Mouse (Mus musculus) heart, embryonic 14.5 days (tissue): ENCODE measurements around the gene Gjc3. TPM values are rescaled to one million over a fixed set of nuclear protein-coding genes. Genes with fewer than 3 reads are reported as not detected.

Source experiments
- ATAC-seq: fragments of 200-750 bp; cut with Nextera tagmentation; 2 replicates; pipeline ENCODE4 v1.8.0; 2017; ENCODE audit warnings: low read depth, moderate TSS enrichment; ENCODE audit not compliant: insufficient number of reproducible peaks, insufficient read depth, low FRiP score
- H3K27ac ChIP-seq, 2 experiments: fragments of 200-500 bp in 1 of 2; fragments of 300-500 bp in 1 of 2; sonication (generic) in 1 of 2; replicated peaks in 1 of 2; 2 replicates each; pipeline ENCODE4 v1.5.1; 2012 to 2014; ENCODE audit warnings: low read depth in 2 of 2, low read length in 2 of 2, control low read depth in 1 of 2, mild to moderate bottlenecking in 1 of 2, mixed read lengths in 1 of 2; ENCODE audit not compliant: control insufficient read depth in 1 of 2, insufficient read depth in 1 of 2
- H3K27me3 ChIP-seq: fragments of 300-500 bp; sonication (generic); 2 replicates; pipeline ENCODE4 v1.6.1; 2014; ENCODE audit warnings: mild to moderate bottlenecking, low read length, control low read depth; ENCODE audit not compliant: control insufficient read depth, insufficient read depth
- H3K36me3 ChIP-seq: fragments of 300-500 bp; sonication (generic); 2 replicates; pipeline ENCODE4 v1.6.1; 2014; ENCODE audit warnings: mild to moderate bottlenecking, control low read depth, low read length, mixed read lengths; ENCODE audit not compliant: control insufficient read depth, insufficient read depth
- H3K4me1 ChIP-seq, 2 experiments: fragments of 200-500 bp in 1 of 2; fragments of 300-500 bp in 1 of 2; sonication (generic) in 1 of 2; 2 replicates each; pipeline ENCODE4 v1.6.1; 2012 to 2014; ENCODE audit warnings: low read length in 2 of 2, control low read depth in 1 of 2, mixed read lengths in 1 of 2; ENCODE audit not compliant: control insufficient read depth in 2 of 2, insufficient read depth in 2 of 2
- H3K4me2 ChIP-seq: fragments of 300-500 bp; sonication (generic); 2 replicates; pipeline ENCODE4 v1.6.1; 2014; ENCODE audit warnings: mild to moderate bottlenecking, low read length
- H3K4me3 ChIP-seq, 2 experiments: fragments of 200-500 bp in 1 of 2; fragments of 300-500 bp in 1 of 2; sonication (generic) in 1 of 2; 2 replicates each; pipeline ENCODE4 v1.5.1; 2012 to 2014; ENCODE audit warnings: low read length in 2 of 2, mild to moderate bottlenecking in 2 of 2, control low read depth in 1 of 2, low read depth in 1 of 2, moderate library complexity in 1 of 2; ENCODE audit not compliant: control insufficient read depth in 1 of 2, insufficient read depth in 1 of 2
- H3K9ac ChIP-seq: fragments of 300-500 bp; sonication (generic); 2 replicates; pipeline ENCODE4 v1.6.1; 2014; ENCODE audit warnings: mild to moderate bottlenecking, low read length
- H3K9me3 ChIP-seq: fragments of 300-500 bp; sonication (generic); 2 replicates; pipeline ENCODE4 v1.6.1; 2016; ENCODE audit warnings: low read length, control low read depth; ENCODE audit not compliant: control insufficient read depth
- WGBS: fragments of 180-500 bp; shearing (Covaris S2); extraction: QIAGEN DNeasy Blood & Tissue Kit; methylation state at CpG from one replicate; pipeline ENCODE4 v1.1.7; 2014; 5-methylcytosine and 5-hydroxymethylcytosine counted together
- polyA plus RNA-seq: library from polyadenylated mRNA; unstranded; fragments of >200 nt; fragmentation: Nextera tagmentation; extraction: Ambion mirVana; gene quantifications from 2 replicates; pipeline ENCODE4 v1.2.1, GENCODE M21; 2014

Gjc3 gene
- polyA plus RNA-seq, 1 experiment from 2014 or later, result 0.11 TPM

DNA sequence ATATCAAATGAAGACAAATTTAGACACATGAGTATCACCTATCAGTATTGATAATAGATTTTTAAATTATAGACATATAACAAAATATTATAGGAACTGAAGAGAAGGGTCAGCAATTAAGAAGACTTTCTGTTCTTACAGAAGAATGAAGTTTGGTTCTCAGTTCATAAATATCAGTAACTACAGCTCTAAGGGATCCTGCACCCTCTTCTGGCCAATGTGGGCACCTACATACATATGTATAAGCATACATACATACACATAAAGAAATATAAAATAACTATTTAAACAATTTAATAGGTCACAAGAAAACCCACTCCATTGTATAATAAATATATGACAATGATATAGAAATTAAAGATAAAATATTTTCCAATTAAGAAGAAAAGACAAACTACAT is 48.4 kb downstream of the Gjc3 start:
- no peaks in the 10 kb centered on the region for H3K9me3 ChIP-seq
- H3K27ac ChIP-seq, result no peak overlapping the region
- no peak overlapping the region for H3K9ac ChIP-seq
- H3K4me1 ChIP-seq, result no peaks in the 10 kb centered on the region
- H3K27me3 ChIP-seq, result no peaks in the 10 kb centered on the region
- no peak overlapping the region for H3K4me2 ChIP-seq
- no peak for ATAC-seq
- no peaks in the 10 kb centered on the region for H3K36me3 ChIP-seq
- no peak overlapping the region for H3K4me3 ChIP-seq

DNA sequence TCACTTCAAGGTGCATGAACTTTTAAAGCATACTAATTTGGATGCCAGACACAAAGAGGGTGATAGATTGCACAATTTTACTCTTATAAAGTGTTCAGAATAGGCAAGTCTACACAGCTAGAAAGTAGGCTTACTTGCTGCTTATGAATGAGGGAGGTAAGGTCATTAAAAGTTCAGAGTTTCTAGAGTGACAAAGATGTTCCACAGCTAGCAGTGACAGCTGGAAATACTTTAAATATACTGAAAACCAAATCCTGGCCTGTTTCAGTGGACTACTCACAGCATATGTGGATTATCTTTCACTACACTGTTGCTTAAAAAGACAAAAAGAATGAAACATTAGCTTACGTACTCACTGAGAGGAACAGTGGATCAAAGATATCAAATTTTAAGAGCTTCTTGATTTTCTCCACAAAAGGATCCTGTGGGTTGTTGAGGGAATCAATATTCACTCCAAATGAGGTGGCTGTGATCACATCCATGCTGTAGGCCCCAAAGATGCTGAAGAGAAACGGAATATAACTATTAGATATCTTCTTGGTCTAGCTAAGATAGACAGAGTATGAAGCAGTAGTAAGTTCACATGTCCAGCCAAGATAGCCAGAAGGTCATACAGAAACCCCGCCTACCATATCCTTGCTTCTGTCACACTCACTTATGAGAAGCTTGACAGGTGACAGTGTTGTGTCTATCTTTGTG is 53.2 kb downstream of the Gjc3 start:
- Histone ChIP-seq H3K9ac (no peak overlapping the region), H3K27ac (no peak overlapping the region), H3K4me1 (no peaks in the 10 kb centered on the region), H3K4me2 (no peak overlapping the region), H3K36me3 (no peaks in the 10 kb centered on the region), H3K4me3 (no peak overlapping the region), H3K27me3 (no peaks in the 10 kb centered on the region), H3K9me3 (no peaks in the 10 kb centered on the region)
- 72% methylated on average over 3 of the region's 3 CpGs for WGBS
- no peak for ATAC-seq

Other genes with a start within 250 kb of the Gjc3 start
- gene Nyap1, start 221.5 kb downstream of the Gjc3 start, polyA plus RNA-seq, result 0.57 and 1.00 TPM in 2 replicates
- gene Tsc22d4, start 217.4 kb downstream of the Gjc3 start, polyA plus RNA-seq, result 144 and 147 TPM in 2 replicates
- gene Ppp1r35, start 184.2 kb downstream of the Gjc3 start, polyA plus RNA-seq, result 29.8 and 36.7 TPM in 2 replicates
- gene Mepce, start 175.4 kb downstream of the Gjc3 start, polyA plus RNA-seq, result 7.9 and 9.2 TPM in 2 replicates
- gene Zcwpw1, start 175.3 kb downstream of the Gjc3 start, polyA plus RNA-seq, result 7.3 and 7.6 TPM in 2 replicates
- 3.2 and 3.8 TPM in 2 replicates for gene Pilra, start 126.8 kb downstream of the Gjc3 start, polyA plus RNA-seq
- gene Pilrb1, start 105.0 kb downstream of the Gjc3 start, polyA plus RNA-seq, result 0.44 and 0.68 TPM in 2 replicates
- 2.6 and 2.7 TPM in 2 replicates for gene Pilrb2, start 91.3 kb downstream of the Gjc3 start, polyA plus RNA-seq
- gene Cyp3a13, start 41.5 kb downstream of the Gjc3 start, polyA plus RNA-seq, result not detected in 2 replicates
- gene Azgp1, start 18.4 kb upstream of the Gjc3 start, polyA plus RNA-seq, result not detected in 2 replicates
- gene Smok3a, start 58.2 kb upstream of the Gjc3 start, polyA plus RNA-seq, result not detected in 2 replicates
- gene Smok3b, start 58.3 kb upstream of the Gjc3 start, polyA plus RNA-seq, result not detected in 2 replicates
- not detected in 2 replicates for gene Smok3c, start 90.1 kb upstream of the Gjc3 start, polyA plus RNA-seq
- 13.3 and 13.8 TPM in 2 replicates for gene Zkscan1, start 122.0 kb upstream of the Gjc3 start, polyA plus RNA-seq
- gene Zscan21, start 153.8 kb upstream of the Gjc3 start, polyA plus RNA-seq, result 40.0 and 40.4 TPM in 2 replicates
- gene Zfp113, start 192.6 kb upstream of the Gjc3 start, polyA plus RNA-seq, result 10.3 and 10.4 TPM in 2 replicates
- gene Cops6, start 198.0 kb upstream of the Gjc3 start, polyA plus RNA-seq, result 242 and 254 TPM in 2 replicates
- 9.4 and 9.6 TPM in 2 replicates for gene Ap4m1, start 208.9 kb upstream of the Gjc3 start, polyA plus RNA-seq
- gene Mcm7, start 209.3 kb upstream of the Gjc3 start, polyA plus RNA-seq, result 89.0 and 102 TPM in 2 replicates
- 65.2 and 66.0 TPM in 2 replicates for gene Taf6, start 224.4 kb upstream of the Gjc3 start, polyA plus RNA-seq
- gene Cnpy4, start 224.4 kb upstream of the Gjc3 start, polyA plus RNA-seq, result 18.5 and 22.8 TPM in 2 replicates
- gene Mblac1, start 231.2 kb upstream of the Gjc3 start, polyA plus RNA-seq, result 6.1 and 6.5 TPM in 2 replicates